Mouse (Mus musculus) ES-E14 (cell line): Measurements from ENCODE around the gene Gm8720.
"Not testable (repeated sequence)": the region's sequence is repeated elsewhere in the genome, so short reads cannot be mapped to it uniquely, and the experiment has no call there.

Experiments used
- CHD2 ChIP-seq: IDR thresholded peaks from 2 replicates; pipeline ENCODE4 v1.6.1; 2014; ENCODE audit warnings: mild to moderate bottlenecking, low read depth, low read length, inconsistent platforms
- HCFC1 ChIP-seq: IDR thresholded peaks from 2 replicates; pipeline ENCODE4 v1.6.1; 2012; ENCODE audit warnings: low read length, inconsistent platforms, borderline replicate concordance; ENCODE audit not compliant: insufficient read depth
- MAFK ChIP-seq: IDR thresholded peaks from 2 replicates; pipeline ENCODE4 v1.6.1; 2014; ENCODE audit warnings: mild to moderate bottlenecking, low read depth, low read length, inconsistent platforms; ENCODE audit not compliant: insufficient read depth
- ZC3H11A ChIP-seq: IDR thresholded peaks from 2 replicates; pipeline ENCODE4 v1.6.1; 2012; ENCODE audit warnings: low read depth, mild to moderate bottlenecking, inconsistent platforms, low read length, borderline replicate concordance
- ZNF384 ChIP-seq: IDR thresholded peaks from 2 replicates; pipeline ENCODE4 v1.6.1; 2012; ENCODE audit warnings: low read depth, low read length, inconsistent platforms

GRCm38 (mm10) chr7:23019823-23020222 is 47.4 kb downstream of the Gm8720 start, which contains the start of gene Gm4216:
- not testable (repeated sequence) for TF ChIP-seq HCFC1, MAFK, ZNF384, CHD2, ZC3H11A
